Mouse (Mus musculus): ENCODE data around the gene Dnajb8.

GRCm38 (mm10) chr6:88199001-88199717 lies 22.9 kb upstream of the Dnajb8 start:
- no peak for TF ChIP-seq POLR2A (IDR thresholded peaks at IDR 0.05; ENCODE audit: low read depth, low read length)
- no peak for TF ChIP-seq CTCF (IDR thresholded peaks at IDR 0.05; ENCODE audit: borderline replicate concordance, insufficient read depth, low read length)
